Mouse (Mus musculus) megakaryocyte, embryonic 14.5 days (primary cell): ENCODE data around the gene Olfr1497.

ENCODE experiments used
- FLI1 ChIP-seq: IDR thresholded peaks from 2 replicates; pipeline ENCODE4 v1.6.1; 2012; ENCODE audit warnings: low read length, inconsistent platforms, mixed read lengths
- GATA1 ChIP-seq: IDR thresholded peaks from 3 replicates; pipeline ENCODE4 v1.6.1; 2012; ENCODE audit warnings: mixed read lengths, low read length, inconsistent platforms, borderline replicate concordance

GRCm38 (mm10) chr19:13764306-13764705, 33.7 kb downstream of the Olfr1497 start, which contains the start of gene Olfr1495:
- TF ChIP-seq GATA1 (no peak), FLI1 (no peak)
